12 mouse cellular contexts compared by ENCODE assay signal in the genomic region with DNA sequence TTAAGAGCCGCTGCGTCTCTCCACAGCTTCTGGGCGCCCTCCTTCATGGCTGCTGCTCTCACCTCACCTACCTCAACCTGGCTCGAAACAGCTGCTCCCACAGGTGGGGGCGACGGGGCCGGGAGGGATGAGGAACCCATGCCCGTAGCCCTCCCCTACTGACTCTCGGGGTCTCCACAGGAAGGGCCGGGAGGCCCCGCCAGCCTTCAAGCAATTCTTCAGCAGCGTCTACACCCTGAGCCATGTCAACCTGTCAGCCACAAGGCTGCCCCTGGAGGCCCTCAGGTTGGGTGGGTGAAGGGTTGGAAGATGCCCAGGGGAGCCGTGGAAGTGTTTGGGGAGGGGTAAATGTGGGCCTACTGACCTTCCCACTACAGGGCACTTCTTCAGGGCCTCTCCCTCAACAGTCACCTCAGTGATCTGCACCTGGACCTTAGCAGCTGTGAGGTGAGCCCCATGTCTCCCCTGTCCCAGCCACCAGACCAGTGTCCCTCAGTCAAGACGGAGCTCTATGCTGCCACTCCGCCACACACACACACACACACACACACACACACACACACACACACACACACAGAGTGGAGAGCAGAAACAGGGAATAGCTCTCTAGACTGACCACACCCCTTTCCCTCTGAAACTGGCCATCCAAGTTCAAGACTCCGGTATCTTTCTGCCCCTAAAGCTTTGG. TPM values are rescaled to one million over a fixed set of nuclear protein-coding genes. Genes with fewer than 3 reads are reported as not detected.
DNase-seq lines count a peak whose midpoint lies in the region; ATAC-seq and TF ChIP-seq lines count a peak whose summit lies in the region.
"Had no signal": no experiment of that assay in that cellular context is flagged by ENCODE, and none has a peak within 500 bp of the region (broad histone marks: within the 10 kb centered on the region; RNA-seq: fewer than 3 reads in every experiment).

No protein-coding gene starts in this region.

- no peak for TF ChIP-seq EP300 in stomach, postnatal 0 days (optimal IDR thresholded peaks at IDR 0.05)

- no peak for DNase-seq in heart, postnatal 14 days
- no peak for DNase-seq in midbrain, embryonic 10.5 days (ENCODE audit: low spot score)
- no peak for DNase-seq in stomach, postnatal 0 days (ENCODE audit: low spot score)
- DNase-seq in spleen, postnatal 14 days (ENCODE audit: low spot score in 2 of 2) = no peak
- DNase-seq in testis, postnatal 14 days (ENCODE audit: low spot score) = no peak

- peak overlapping the region; percentile 44 for H3K4me2 ChIP-seq in heart, embryonic 13.5 days
- no peak overlapping the region for H3K4me2 ChIP-seq in midbrain, embryonic 12.5 days (replicated peaks)
- no peak overlapping the region for H3K4me2 ChIP-seq in intestine, postnatal 0 days (replicated peaks; ENCODE audit: low read depth)
- H3K4me2 ChIP-seq in stomach, postnatal 0 days (replicated peaks; ENCODE audit: low read depth) = no peak overlapping the region
- H3K4me2 ChIP-seq: embryonic facial prominence, embryonic 15.5 days had no signal

- H3K4me3 ChIP-seq in heart, embryonic 13.5 days = no peak overlapping the region
- H3K4me3 ChIP-seq in midbrain, embryonic 12.5 days = no peak overlapping the region
- H3K4me3 ChIP-seq in midbrain, embryonic 10.5 days = no peak overlapping the region
- no peak overlapping the region for H3K4me3 ChIP-seq in intestine, postnatal 0 days (ENCODE audit: low read depth, low read length)
- no peak overlapping the region for H3K4me3 ChIP-seq in stomach, postnatal 0 days (ENCODE audit: low read depth, low read length)
- H3K4me3 ChIP-seq: embryonic facial prominence, embryonic 15.5 days; left cerebral cortex, adult 2 months had no signal

- no peak for TF ChIP-seq CTCF in intestine, postnatal 0 days (IDR thresholded peaks at IDR 0.05; ENCODE audit: low read depth)
- no peak for TF ChIP-seq CTCF in stomach, postnatal 0 days (IDR thresholded peaks at IDR 0.05; ENCODE audit: low read depth)

- H3K4me1 ChIP-seq in heart, embryonic 13.5 days = peaks cover 22% of the 10 kb centered on the region
- peaks cover 13% of the 10 kb centered on the region for H3K4me1 ChIP-seq in midbrain, embryonic 12.5 days
- peaks cover 9% of the 10 kb centered on the region for H3K4me1 ChIP-seq in midbrain, embryonic 10.5 days
- no peaks in the 10 kb centered on the region for H3K4me1 ChIP-seq in intestine, postnatal 0 days (replicated peaks; ENCODE audit: control insufficient read depth, insufficient read depth, low read length)
- H3K4me1 ChIP-seq in stomach, postnatal 0 days (replicated peaks; ENCODE audit: control insufficient read depth, insufficient read depth) = no peaks in the 10 kb centered on the region

- 57% methylated on average over 16 of the region's 16 CpGs for WGBS in heart, embryonic 13.5 days
- WGBS in midbrain, embryonic 12.5 days = 75% methylated on average over 16 of the region's 16 CpGs
- 74% methylated on average over 16 of the region's 16 CpGs for WGBS in midbrain, embryonic 10.5 days
- WGBS in intestine, postnatal 0 days = 71% methylated on average over 16 of the region's 16 CpGs
- 66% methylated on average over 16 of the region's 16 CpGs for WGBS in stomach, postnatal 0 days

- peak overlapping the region; percentile 41; the same call in 1 of the 2 replicates for H3K9ac ChIP-seq in heart, embryonic 13.5 days
- H3K9ac ChIP-seq in midbrain, embryonic 12.5 days (replicated peaks) = no peak overlapping the region
- no peak overlapping the region for H3K9ac ChIP-seq in intestine, postnatal 0 days (ENCODE audit: low read depth, low read length)
- no peak overlapping the region for H3K9ac ChIP-seq in stomach, postnatal 0 days (ENCODE audit: low read length)
- H3K9ac ChIP-seq: embryonic facial prominence, embryonic 15.5 days had no signal

- H3K9me3 ChIP-seq in heart, embryonic 13.5 days = no peaks in the 10 kb centered on the region
- no peaks in the 10 kb centered on the region for H3K9me3 ChIP-seq in midbrain, embryonic 12.5 days
- no peaks in the 10 kb centered on the region for H3K9me3 ChIP-seq in midbrain, embryonic 10.5 days (replicated peaks)
- no peaks in the 10 kb centered on the region for H3K9me3 ChIP-seq in intestine, postnatal 0 days (ENCODE audit: control insufficient read depth)
- H3K9me3 ChIP-seq in stomach, postnatal 0 days (ENCODE audit: control insufficient read depth, low read length) = no peaks in the 10 kb centered on the region
- H3K9me3 ChIP-seq: embryonic facial prominence, embryonic 15.5 days had no signal

- intact Hi-C loops in heart, postnatal 14 days (cut with DNase I) = loop anchor here (1.0 to 10.0 kb wide), 5 partner anchors 32 to 248 kb away; a partner anchor contains a TSS

- 0 out of 2 replicates have a peak, but pooled peaks have one; percentile 9 for ATAC-seq in heart, embryonic 13.5 days (ENCODE audit: extremely low read depth, insufficient number of reproducible peaks, low FRiP score, low TSS enrichment)
- ATAC-seq in midbrain, embryonic 12.5 days (ENCODE audit: low FRiP score, low read depth) = peak; percentile 35
- 0 out of 2 replicates have a peak, but pooled peaks have one; percentile 26 for ATAC-seq in intestine, postnatal 0 days
- peak; percentile 34; the same call in 1 of the 2 replicates for ATAC-seq in stomach, postnatal 0 days (ENCODE audit: low FRiP score, low TSS enrichment)

- H3K36me3 ChIP-seq in heart, embryonic 13.5 days = no peaks in the 10 kb centered on the region
- peaks cover 63% of the 10 kb centered on the region for H3K36me3 ChIP-seq in midbrain, embryonic 12.5 days
- peaks cover 80% of the 10 kb centered on the region for H3K36me3 ChIP-seq in midbrain, embryonic 10.5 days
- H3K36me3 ChIP-seq in intestine, postnatal 0 days (ENCODE audit: control insufficient read depth, insufficient read depth) = no peaks in the 10 kb centered on the region
- no peaks in the 10 kb centered on the region for H3K36me3 ChIP-seq in stomach, postnatal 0 days (ENCODE audit: control insufficient read depth, insufficient read depth, low read length)

- H3K27ac ChIP-seq in heart, embryonic 13.5 days (replicated peaks) = peak overlapping the region; percentile 16
- H3K27ac ChIP-seq in midbrain, embryonic 12.5 days (replicated peaks) = no peak overlapping the region
- H3K27ac ChIP-seq in midbrain, embryonic 10.5 days (replicated peaks) = no peak overlapping the region
- H3K27ac ChIP-seq in intestine, postnatal 0 days (ENCODE audit: low read depth, low read length) = no peak overlapping the region
- H3K27ac ChIP-seq in stomach, postnatal 0 days (replicated peaks) = no peak overlapping the region
- H3K27ac ChIP-seq: embryonic facial prominence, embryonic 15.5 days had no signal

- peaks cover 12% of the 10 kb centered on the region for H3K27me3 ChIP-seq in heart, embryonic 13.5 days (replicated peaks)
- H3K27me3 ChIP-seq in midbrain, embryonic 12.5 days = no peaks in the 10 kb centered on the region
- 0 out of 2 replicates have a peak, but pooled peaks cover 4% of the 10 kb centered on the region for H3K27me3 ChIP-seq in midbrain, embryonic 10.5 days (ENCODE audit: low read depth, poor library complexity, severe bottlenecking)
- H3K27me3 ChIP-seq in intestine, postnatal 0 days (replicated peaks; ENCODE audit: control insufficient read depth, insufficient read depth, low read length) = no peaks in the 10 kb centered on the region
- no peaks in the 10 kb centered on the region for H3K27me3 ChIP-seq in stomach, postnatal 0 days (ENCODE audit: control insufficient read depth, insufficient read depth, low read length)
- H3K27me3 ChIP-seq: embryonic facial prominence, embryonic 15.5 days had no signal

RNA-seq across cellular contexts. Expression of a gene that starts 6.5 kb away (rescaled TPM):
- 1.9 TPM in 2 replicates for polyA plus RNA-seq in heart, embryonic 13.5 days (2015; fragmentation: Nextera tagmentation; extraction: Ambion mirVana)
- total RNA-seq in heart, postnatal 14 days (2021) = 1 to 10 TPM; 2.5 to 5.5 TPM
- polyA plus RNA-seq in midbrain, embryonic 12.5 days (2016; fragmentation: Nextera tagmentation; extraction: Ambion mirVana) = 13.8 and 14.8 TPM in 2 replicates
- polyA plus RNA-seq in midbrain, embryonic 10.5 days (2016; fragmentation: Nextera tagmentation; extraction: Ambion mirVana) = 5.2 and 6.6 TPM in 2 replicates
- 0.52 and 0.61 TPM in 2 replicates for polyA plus RNA-seq in intestine, postnatal 0 days (2015; fragmentation: Nextera tagmentation; extraction: Ambion mirVana)
- 0.46 and 0.81 TPM in 2 replicates for polyA plus RNA-seq in stomach, postnatal 0 days (2015; fragmentation: Nextera tagmentation; extraction: Ambion mirVana)
- polyA plus RNA-seq: CD4-positive, CD25-positive, alpha-beta regulatory T cell, adult 4 months had no signal

RNA-seq across cellular contexts. Expression of a gene that starts 13.3 kb away (rescaled TPM):
- 0.43 and 0.47 TPM in 2 replicates for polyA plus RNA-seq in heart, embryonic 13.5 days (2015; fragmentation: Nextera tagmentation; extraction: Ambion mirVana)
- not detected for total RNA-seq in heart, postnatal 14 days (2021)
- 0.42 and 0.79 TPM in 2 replicates for polyA plus RNA-seq in midbrain, embryonic 12.5 days (2016; fragmentation: Nextera tagmentation; extraction: Ambion mirVana)
- 0.36 and 0.48 TPM in 2 replicates for polyA plus RNA-seq in midbrain, embryonic 10.5 days (2016; fragmentation: Nextera tagmentation; extraction: Ambion mirVana)
- 0.24 and 0.39 TPM in 2 replicates for polyA plus RNA-seq in intestine, postnatal 0 days (2015; fragmentation: Nextera tagmentation; extraction: Ambion mirVana)
- polyA plus RNA-seq in stomach, postnatal 0 days (2015; fragmentation: Nextera tagmentation; extraction: Ambion mirVana) = 0.08 and 0.17 TPM in 2 replicates
- total RNA-seq: megakaryocyte, adult 5-6 weeks had no signal
- polyA plus RNA-seq: CD4-positive, CD25-positive, alpha-beta regulatory T cell, adult 4 months had no signal

RNA-seq across cellular contexts. Expression of a gene that starts 18.3 kb away (rescaled TPM):
- 64.7 and 68.9 TPM in 2 replicates for polyA plus RNA-seq in heart, embryonic 13.5 days (2015; fragmentation: Nextera tagmentation; extraction: Ambion mirVana)
- total RNA-seq in heart, postnatal 14 days (2021) = 100 to 1,000 TPM; 129 to 134 TPM
- 38.2 and 39.6 TPM in 2 replicates for polyA plus RNA-seq in midbrain, embryonic 12.5 days (2016; fragmentation: Nextera tagmentation; extraction: Ambion mirVana)
- 60.9 and 64.5 TPM in 2 replicates for polyA plus RNA-seq in midbrain, embryonic 10.5 days (2016; fragmentation: Nextera tagmentation; extraction: Ambion mirVana)
- 130 and 133 TPM in 2 replicates for polyA plus RNA-seq in intestine, postnatal 0 days (2015; fragmentation: Nextera tagmentation; extraction: Ambion mirVana)
- 53.7 and 54.5 TPM in 2 replicates for polyA plus RNA-seq in stomach, postnatal 0 days (2015; fragmentation: Nextera tagmentation; extraction: Ambion mirVana)

RNA-seq across cellular contexts. Expression of a gene that starts 27.9 kb away (rescaled TPM):
- not detected in 2 replicates for polyA plus RNA-seq in heart, embryonic 13.5 days (2015; fragmentation: Nextera tagmentation; extraction: Ambion mirVana)
- not detected for total RNA-seq in heart, postnatal 14 days (2021)
- polyA plus RNA-seq in midbrain, embryonic 12.5 days (2016; fragmentation: Nextera tagmentation; extraction: Ambion mirVana) = not detected in 2 replicates
- polyA plus RNA-seq in midbrain, embryonic 10.5 days (2016; fragmentation: Nextera tagmentation; extraction: Ambion mirVana) = not detected in 2 replicates
- not detected in 2 replicates for polyA plus RNA-seq in intestine, postnatal 0 days (2015; fragmentation: Nextera tagmentation; extraction: Ambion mirVana)
- 0.11 TPM in 1 of 2 replicates, not detected in the other for polyA plus RNA-seq in stomach, postnatal 0 days (2015; fragmentation: Nextera tagmentation; extraction: Ambion mirVana)
- total RNA-seq: megakaryocyte, adult 5-6 weeks had no signal
- polyA plus RNA-seq: embryonic facial prominence, embryonic 15.5 days had no signal

RNA-seq across cellular contexts. Expression of a gene that starts 43.2 kb away (rescaled TPM):
- 40.9 and 43.9 TPM in 2 replicates for polyA plus RNA-seq in heart, embryonic 13.5 days (2015; fragmentation: Nextera tagmentation; extraction: Ambion mirVana)
- total RNA-seq in heart, postnatal 14 days (2021) = 10 to 100 TPM; 17.7 to 23.0 TPM
- 16.8 and 22.0 TPM in 2 replicates for polyA plus RNA-seq in midbrain, embryonic 12.5 days (2016; fragmentation: Nextera tagmentation; extraction: Ambion mirVana)
- 16.5 and 18.5 TPM in 2 replicates for polyA plus RNA-seq in midbrain, embryonic 10.5 days (2016; fragmentation: Nextera tagmentation; extraction: Ambion mirVana)
- 16.7 and 17.6 TPM in 2 replicates for polyA plus RNA-seq in intestine, postnatal 0 days (2015; fragmentation: Nextera tagmentation; extraction: Ambion mirVana)
- 15.7 and 16.1 TPM in 2 replicates for polyA plus RNA-seq in stomach, postnatal 0 days (2015; fragmentation: Nextera tagmentation; extraction: Ambion mirVana)
